Mouse (Mus musculus) neural tube, embryonic 11.5 days (tissue): ENCODE results near the gene Tuba1c. TPM values are rescaled to one million over a fixed set of nuclear protein-coding genes. Genes with fewer than 3 reads are reported as not detected.

ENCODE experiments used
- ATAC-seq: fragments of 200-750 bp; cut with Nextera tagmentation; 2 replicates; pipeline ENCODE4 v1.8.0; 2017; ENCODE audit warnings: moderate number of reproducible peaks, mild to moderate bottlenecking, moderate TSS enrichment, moderate library complexity; ENCODE audit not compliant: insufficient read depth, low FRiP score, low TSS enrichment
- DNase-seq: peaks from one replicate; pipeline ENCODE4 v3.0.0-alpha.2; 2015; ENCODE audit warnings: low spot score
- H3K27ac ChIP-seq: fragments of 300-500 bp; sonication (generic); 2 replicates; pipeline ENCODE4 v1.5.1; 2014; ENCODE audit warnings: low read depth, mild to moderate bottlenecking, low read length
- H3K27me3 ChIP-seq: fragments of 300-500 bp; sonication (generic); 2 replicates; pipeline ENCODE4 v1.6.1; 2014; ENCODE audit warnings: mild to moderate bottlenecking, low read length, mixed read lengths; ENCODE audit not compliant: control insufficient read depth, insufficient read depth
- H3K36me3 ChIP-seq: fragments of 300-500 bp; sonication (generic); 2 replicates; pipeline ENCODE4 v1.6.1; 2014; ENCODE audit warnings: mild to moderate bottlenecking, low read length, moderate library complexity, mixed read lengths; ENCODE audit not compliant: control insufficient read depth, insufficient read depth
- H3K4me1 ChIP-seq: fragments of 300-500 bp; sonication (generic); 2 replicates; pipeline ENCODE4 v1.6.1; 2014; ENCODE audit warnings: low read length, mixed read lengths; ENCODE audit not compliant: control insufficient read depth, insufficient read depth
- H3K4me2 ChIP-seq: fragments of 300-500 bp; sonication (generic); 2 replicates; pipeline ENCODE4 v1.6.1; 2014; ENCODE audit warnings: low read depth, mild to moderate bottlenecking, moderate library complexity
- H3K4me3 ChIP-seq: fragments of 300-500 bp; sonication (generic); 2 replicates; pipeline ENCODE4 v1.5.1; 2014; ENCODE audit warnings: low read depth, low read length
- H3K9ac ChIP-seq: fragments of 300-500 bp; sonication (generic); 2 replicates; pipeline ENCODE4 v1.6.1; 2014; ENCODE audit warnings: mild to moderate bottlenecking, low read length
- H3K9me3 ChIP-seq: fragments of 300-500 bp; sonication (generic); 2 replicates; pipeline ENCODE4 v1.6.1; 2016; ENCODE audit warnings: low read length; ENCODE audit not compliant: control insufficient read depth
- WGBS: fragments of 180-500 bp; shearing (Covaris S2); extraction: QIAGEN DNeasy Blood & Tissue Kit; methylation state at CpG from one replicate; pipeline ENCODE4 v1.1.7; 2014; 5-methylcytosine and 5-hydroxymethylcytosine counted together
- microRNA-seq: library from miRNA; unstranded; fragments of <30 nt; microRNA quantifications from one replicate; pipeline ENCODE4, GENCODE M21; 2016
- polyA plus RNA-seq: library from polyadenylated mRNA; unstranded; fragments of >200 nt; fragmentation: Nextera tagmentation; extraction: Ambion mirVana; gene quantifications from 2 replicates; pipeline ENCODE4 v1.2.1, GENCODE M21; 2014

Gene Tuba1c
- polyA plus RNA-seq, 1 experiment from 2014 or later = 109 TPM

- Histone ChIP-seq H3K36me3 (peaks cover 6% of the 10 kb centered on the region), H3K4me3 (peak within 1 kb of the TSS; percentile 23), H3K9ac (peak within 1 kb of the TSS; percentile 20; the same call in 1 of the 2 replicates), H3K27ac (no peak within 1 kb of the TSS), H3K9me3 (no peaks in the 10 kb centered on the region), H3K27me3 (peaks cover 69% of the 10 kb centered on the region), H3K4me1 (peaks cover 10% of the 10 kb centered on the region), H3K4me2 (peak within 1 kb of the TSS; percentile 21)
- WGBS = 6% methylated on average over 58 of the region's 60 CpGs
- DNase-seq (peak; percentile 67), ATAC-seq (no peak)
Observed at GRCm38 (mm10) chr15:99087253-99088075, 57.8 kb downstream of the Tuba1c start, which contains the start of gene C1ql4. Gene C1ql4, minus strand, starts transcription at chr15:99087817.

Small RNAs within 50 kb of the gene (microRNA-seq; reads per million reads assigned to microRNA genes)
- 1.3 reads per million for gene Mir6960

Other genes with a start within 250 kb of the Tuba1c start
- 11.8 and 12.9 TPM in 2 replicates for gene Wnt1, start 240.0 kb upstream of the Tuba1c start, polyA plus RNA-seq
- 0.48 and 0.78 TPM in 2 replicates for gene Ddn, start 220.4 kb upstream of the Tuba1c start, polyA plus RNA-seq
- 73.1 and 74.0 TPM in 2 replicates for gene Prkag1, start 198.4 kb upstream of the Tuba1c start, polyA plus RNA-seq
- 14.7 and 16.3 TPM in 2 replicates for gene Kmt2d, start 158.7 kb upstream of the Tuba1c start, polyA plus RNA-seq
- gene Rhebl1, start 135.4 kb upstream of the Tuba1c start, polyA plus RNA-seq = 18.9 and 19.8 TPM in 2 replicates
- gene Dhh, start 131.4 kb upstream of the Tuba1c start, polyA plus RNA-seq = 0.44 and 2.3 TPM in 2 replicates
- 7.1 and 8.9 TPM in 2 replicates for gene Lmbr1l, start 111.7 kb upstream of the Tuba1c start, polyA plus RNA-seq
- gene Tuba1b, start 95.3 kb upstream of the Tuba1c start, polyA plus RNA-seq = 1,967 and 2,051 TPM in 2 replicates
- gene Gm49450, start 76.3 kb upstream of the Tuba1c start, polyA plus RNA-seq = not detected in 2 replicates
- gene Tuba1a, start 76.2 kb upstream of the Tuba1c start, polyA plus RNA-seq = 8,277 and 8,733 TPM in 2 replicates
- gene Prph, start 25.3 kb downstream of the Tuba1c start, polyA plus RNA-seq = 38.7 and 54.0 TPM in 2 replicates
- 23.3 and 25.9 TPM in 2 replicates for gene Troap, start 44.7 kb downstream of the Tuba1c start, polyA plus RNA-seq
- gene C1ql4, start 57.9 kb downstream of the Tuba1c start, polyA plus RNA-seq = 3.0 and 3.2 TPM in 2 replicates
- gene Dnajc22, start 63.3 kb downstream of the Tuba1c start, polyA plus RNA-seq = 0.19 and 0.41 TPM in 2 replicates
- 63.3 and 63.7 TPM in 2 replicates for gene Spats2, start 96.0 kb downstream of the Tuba1c start, polyA plus RNA-seq
- 0.44 and 0.70 TPM in 2 replicates for gene Kcnh3, start 195.0 kb downstream of the Tuba1c start, polyA plus RNA-seq
- gene Mcrs1, start 222.1 kb downstream of the Tuba1c start, polyA plus RNA-seq = 188 and 193 TPM in 2 replicates